Mouse (Mus musculus): ENCODE measurements around the gene Iyd. TPM values are rescaled to one million over a fixed set of nuclear protein-coding genes. Genes with fewer than 3 reads are reported as not detected.

Iyd gene
- total RNA-seq, 2 experiments from 2014 or later = not detected

DNA sequence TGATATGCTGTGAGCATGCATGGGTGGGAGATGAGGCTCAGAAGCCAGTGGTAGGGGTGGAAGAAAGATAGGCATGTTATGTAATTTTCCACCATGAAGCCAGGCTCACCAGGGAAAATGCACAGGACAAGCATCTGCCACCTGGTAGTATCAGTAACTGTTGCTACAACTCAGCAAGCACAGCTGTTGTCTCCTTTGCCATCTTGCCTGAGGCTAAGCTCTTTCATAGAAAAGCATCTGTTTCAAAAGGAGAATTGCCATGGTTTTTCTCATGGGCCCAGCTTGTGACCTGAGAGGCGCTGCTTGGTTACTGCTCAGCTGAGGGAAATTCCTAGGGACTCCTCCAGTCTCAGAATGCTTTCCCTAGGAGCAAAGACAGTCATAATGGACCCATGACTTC is 3.7 kb upstream of the Iyd start:
- ATAC-seq (ENCODE audit: poor library complexity, severe bottlenecking) = no peak

DNA sequence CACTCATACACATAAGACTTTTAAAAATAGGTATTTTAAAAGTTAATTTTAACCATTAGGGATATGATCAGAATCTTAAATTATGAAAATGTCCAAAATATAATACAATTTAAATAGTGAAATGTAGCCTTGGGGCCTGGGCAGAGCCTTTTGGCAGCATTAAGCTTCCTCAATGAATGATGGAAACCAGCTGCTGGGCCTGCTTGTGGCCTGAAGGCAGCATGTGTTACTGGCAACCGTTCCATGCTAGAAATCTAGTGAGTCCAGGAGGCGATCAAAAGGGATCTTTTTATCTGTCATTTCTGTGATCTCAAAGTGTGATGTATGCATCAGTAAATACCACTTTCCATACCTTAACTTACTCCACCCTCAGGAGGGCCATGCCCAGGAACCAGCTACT is 9.3 kb downstream of the Iyd start:
- no peak for ATAC-seq (ENCODE audit: poor library complexity, severe bottlenecking)

DNA sequence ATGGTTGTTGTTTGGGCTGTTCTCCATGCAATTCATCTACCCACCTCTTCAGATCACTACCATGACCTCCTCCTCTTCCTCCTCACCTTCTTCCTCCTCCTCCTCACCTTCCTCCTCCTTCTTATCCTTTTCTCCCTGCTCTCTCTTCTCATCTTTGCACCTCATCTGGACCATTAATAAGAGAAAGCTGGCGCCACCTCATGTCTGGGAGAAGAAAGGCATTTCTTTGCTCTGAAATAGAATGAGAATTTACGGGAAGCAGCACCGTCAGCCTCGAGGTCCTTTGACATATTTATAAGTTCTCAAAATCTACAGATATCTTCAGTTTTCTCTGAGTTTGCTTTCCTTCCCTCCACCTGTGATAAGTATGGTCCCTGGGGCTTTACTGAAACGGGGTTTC is 15.1 kb downstream of the Iyd start:
- ATAC-seq (ENCODE audit: poor library complexity, severe bottlenecking) = no peak

DNA sequence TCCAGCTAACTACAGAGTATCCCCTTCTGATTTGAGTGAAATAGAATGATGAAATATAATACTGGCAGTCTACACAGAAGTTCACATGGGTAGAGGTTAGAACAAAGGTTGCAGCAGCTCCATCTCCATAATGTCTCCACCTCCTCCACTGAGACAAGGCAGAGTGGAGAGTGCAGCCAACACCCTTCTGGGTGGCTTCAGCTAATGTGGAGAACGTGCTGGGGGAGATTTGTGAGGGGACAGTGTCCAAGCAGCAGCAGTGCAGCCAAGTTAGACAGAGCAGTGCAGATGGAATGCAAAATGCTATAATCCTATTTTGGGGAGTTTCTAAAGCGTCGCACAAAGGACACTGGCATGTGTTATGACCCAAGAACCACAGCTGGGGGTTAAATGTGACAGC is 16.5 kb downstream of the Iyd start:
- no peak for ATAC-seq (ENCODE audit: poor library complexity, severe bottlenecking)

DNA sequence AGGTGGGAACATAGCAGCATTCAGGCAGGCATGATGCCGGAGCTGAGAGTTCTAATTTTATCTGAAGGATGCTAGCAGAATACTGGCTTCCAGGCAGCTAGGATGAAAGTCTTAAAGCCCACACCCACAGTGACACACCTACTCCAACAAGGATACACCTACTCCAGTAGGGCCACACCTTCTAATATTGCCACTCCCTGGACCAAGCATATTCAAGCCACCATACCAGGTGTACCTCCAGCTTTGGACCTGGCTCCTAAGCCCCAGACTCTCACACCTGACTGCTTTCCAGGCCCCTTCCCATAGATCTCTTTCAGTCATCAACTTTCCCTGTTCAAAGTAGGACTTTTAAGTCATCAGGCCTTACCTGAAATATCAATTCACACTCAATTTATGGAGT is 19.1 kb downstream of the Iyd start:
- no peak for ATAC-seq (ENCODE audit: poor library complexity, severe bottlenecking)

DNA sequence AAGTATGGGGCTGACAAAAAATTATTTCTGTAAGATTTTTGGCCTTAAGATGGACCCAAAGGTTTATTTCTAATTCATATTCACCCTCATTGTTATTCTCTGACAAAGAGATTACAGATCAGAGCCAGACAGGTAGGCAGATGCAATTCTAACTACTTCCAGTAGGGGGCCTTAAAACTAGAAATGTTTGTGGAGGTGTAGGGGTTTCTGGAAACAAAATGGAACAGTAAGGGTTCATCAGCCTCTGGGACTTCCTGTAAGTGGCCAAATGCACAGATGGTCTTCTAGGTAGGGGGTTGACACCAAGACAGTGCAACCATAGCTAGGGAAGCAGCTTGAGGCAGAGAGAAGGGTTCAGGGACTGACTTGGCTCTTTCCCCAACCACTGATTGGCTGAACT is 22.1 kb downstream of the Iyd start:
- peak; percentile 59 for ATAC-seq (ENCODE audit: poor library complexity, severe bottlenecking)

DNA sequence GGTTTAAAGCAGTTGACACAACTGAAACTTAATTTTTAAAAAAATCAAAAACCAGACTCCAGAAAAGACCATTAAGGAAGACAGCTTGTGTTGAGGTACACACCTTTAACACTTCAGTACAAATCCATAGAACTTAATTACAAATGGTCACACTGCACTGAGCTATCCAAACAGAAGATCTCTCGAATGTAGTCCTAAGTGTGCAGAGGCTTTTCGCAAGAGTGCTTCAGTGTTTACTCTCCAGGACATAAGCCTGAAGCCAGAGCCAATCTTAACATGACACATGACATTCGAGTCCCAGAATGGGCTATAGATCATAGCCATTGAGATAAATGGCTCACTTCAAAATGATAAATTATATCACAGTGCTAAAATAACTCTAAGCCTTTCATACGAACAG is 25.1 kb downstream of the Iyd start:
- no peak for ATAC-seq (ENCODE audit: poor library complexity, severe bottlenecking)

DNA sequence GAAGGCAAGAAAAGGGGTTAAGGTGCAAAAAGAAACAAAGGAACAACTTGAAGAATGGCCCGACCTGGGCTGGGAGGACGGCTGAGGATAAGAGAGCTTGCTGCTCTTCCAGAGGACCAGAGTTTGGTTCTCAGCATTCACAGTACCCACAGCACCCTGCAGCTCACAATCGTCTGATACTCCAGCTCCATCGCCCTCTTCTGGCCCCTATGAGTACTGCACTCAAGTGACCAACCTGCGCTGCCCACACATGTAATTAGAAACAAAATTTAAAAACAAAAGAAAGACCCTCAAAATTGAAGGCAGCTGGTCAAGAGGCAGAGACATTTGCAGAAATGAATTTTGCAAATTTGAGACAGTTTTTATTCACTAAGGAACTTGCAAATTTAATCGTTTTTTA is 27.8 kb downstream of the Iyd start:
- no peak for ATAC-seq (ENCODE audit: poor library complexity, severe bottlenecking)

DNA sequence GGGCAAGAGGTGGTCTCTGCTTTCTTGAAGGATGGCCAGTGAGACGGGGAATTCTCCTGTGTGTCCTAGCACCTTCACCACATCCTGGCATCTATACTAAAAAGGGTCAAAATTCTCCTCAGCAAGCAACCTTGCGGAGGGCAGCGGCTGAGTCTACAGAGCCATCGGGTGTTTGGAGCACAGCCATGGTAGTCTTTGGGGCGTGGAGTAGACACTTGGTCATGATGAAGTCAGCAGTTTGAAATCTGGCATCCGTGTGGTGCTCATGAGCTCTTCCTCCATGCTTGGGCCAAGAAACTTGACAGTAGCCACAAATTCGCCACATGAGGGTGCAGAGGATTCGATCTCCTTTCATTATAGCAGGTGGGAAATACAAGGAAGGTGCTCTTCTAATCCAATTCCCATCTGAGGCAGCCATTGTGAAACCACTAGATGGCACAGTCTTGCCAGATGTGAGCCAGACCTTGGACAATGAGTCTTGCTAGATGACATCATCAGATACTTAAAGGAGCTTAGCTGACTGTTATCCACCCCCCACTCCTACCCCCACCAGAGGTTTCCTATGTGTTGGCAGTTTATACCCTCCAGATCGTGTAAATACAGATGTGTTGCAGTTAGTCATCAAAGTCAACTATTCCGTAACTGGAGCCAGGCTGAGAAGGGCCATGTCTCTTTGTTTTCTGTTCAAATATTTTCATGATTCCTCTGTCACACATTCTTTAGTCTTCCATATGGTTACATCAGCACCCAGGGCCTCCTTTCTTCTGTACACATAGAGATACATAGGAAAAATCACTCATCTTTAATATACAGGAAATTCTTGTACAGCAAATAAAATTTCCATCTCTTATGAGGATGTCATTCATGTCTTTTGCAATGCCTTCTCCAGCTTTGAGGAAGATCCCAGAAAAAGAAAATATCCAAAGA is 32.9 kb downstream of the Iyd start:
- ATAC-seq (ENCODE audit: poor library complexity, severe bottlenecking) = peak; percentile 78

DNA sequence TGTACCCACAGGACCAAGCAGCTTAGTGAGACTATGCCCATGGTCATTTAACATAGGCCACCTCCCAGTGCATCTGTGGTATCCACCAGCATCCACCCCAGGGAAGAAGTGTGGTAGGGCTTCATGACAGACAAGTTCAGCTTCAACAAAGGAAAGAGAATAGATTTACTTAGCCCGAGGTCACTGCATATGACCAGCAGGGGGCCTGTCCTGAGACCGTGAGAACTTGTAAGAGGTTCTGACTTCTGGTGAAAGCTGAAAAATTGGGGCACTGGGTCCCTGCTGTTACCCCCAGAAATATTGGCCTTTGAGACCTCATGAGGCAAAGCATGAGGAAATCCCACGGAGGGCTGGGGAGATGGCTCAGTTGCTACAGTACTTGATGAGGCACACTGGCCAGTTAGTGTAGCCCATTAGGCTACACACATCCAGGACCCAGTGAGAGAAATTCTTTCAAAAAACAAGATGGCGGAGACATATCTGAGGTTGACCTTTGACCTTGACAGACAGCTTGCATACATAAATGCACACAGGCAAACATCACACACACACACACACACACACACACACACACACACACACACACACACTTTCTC is 34.0 kb downstream of the Iyd start:
- ATAC-seq (ENCODE audit: poor library complexity, severe bottlenecking) = peak; percentile 67

DNA sequence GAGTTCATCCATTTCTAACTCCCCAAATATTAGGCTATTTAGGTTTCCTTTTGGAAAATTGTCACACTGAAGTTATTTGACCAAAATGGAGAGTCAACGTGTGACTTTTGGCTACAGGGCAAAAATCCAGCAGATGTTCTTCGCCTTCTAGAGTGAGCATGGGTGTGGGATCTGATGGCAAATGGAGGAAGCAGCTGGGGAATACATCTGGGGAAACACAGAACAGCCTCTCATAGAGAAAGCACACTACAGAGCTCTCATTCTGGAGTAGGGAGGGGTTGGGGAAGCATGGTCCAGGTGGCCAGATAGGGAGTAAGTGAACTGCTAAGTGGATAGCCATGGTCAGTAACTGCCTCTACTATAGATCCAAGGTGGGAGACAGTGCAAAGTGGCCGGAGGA is 50.6 kb downstream of the Iyd start:
- no peak for ATAC-seq (ENCODE audit: poor library complexity, severe bottlenecking)

DNA sequence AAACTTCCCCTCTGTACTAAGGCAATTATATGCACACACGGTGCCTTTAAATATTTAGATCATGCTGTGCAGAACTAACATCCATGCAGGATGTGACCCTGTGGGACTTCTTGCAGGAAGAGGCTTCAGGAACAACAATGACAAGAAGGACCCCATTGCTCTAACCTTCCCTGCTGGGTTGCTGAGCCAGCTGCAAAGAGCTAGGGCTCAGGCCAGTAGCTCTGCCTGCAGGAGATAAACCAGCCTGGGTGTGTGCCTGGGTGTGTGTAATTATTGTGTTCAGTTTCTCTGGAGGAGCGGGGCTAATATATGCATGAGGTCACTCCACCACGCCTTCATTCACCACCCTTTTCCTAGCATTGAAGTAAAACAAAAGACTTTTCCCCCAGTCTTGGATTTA is 51.8 kb downstream of the Iyd start:
- ATAC-seq (ENCODE audit: poor library complexity, severe bottlenecking) = no peak

DNA sequence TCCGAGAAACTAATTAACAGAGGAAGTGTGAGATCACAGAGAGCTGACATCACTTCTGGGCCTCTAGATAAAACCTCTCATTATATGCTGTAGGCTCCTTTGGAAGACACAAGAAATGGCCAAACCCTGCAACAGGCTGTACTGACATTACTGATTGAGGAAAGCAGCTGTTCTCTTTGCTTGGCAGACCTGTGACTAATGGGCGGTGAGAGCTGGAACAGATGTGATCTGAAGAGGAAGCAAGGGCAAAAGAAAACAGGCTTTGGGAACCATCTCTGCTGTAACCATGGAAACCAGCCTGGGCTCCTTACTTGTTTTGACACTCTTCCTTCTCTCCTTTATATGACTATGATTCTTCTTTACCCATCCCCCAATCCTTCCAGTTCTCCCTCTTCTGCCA is 56.7 kb downstream of the Iyd start:
- no peak for ATAC-seq (ENCODE audit: poor library complexity, severe bottlenecking)

DNA sequence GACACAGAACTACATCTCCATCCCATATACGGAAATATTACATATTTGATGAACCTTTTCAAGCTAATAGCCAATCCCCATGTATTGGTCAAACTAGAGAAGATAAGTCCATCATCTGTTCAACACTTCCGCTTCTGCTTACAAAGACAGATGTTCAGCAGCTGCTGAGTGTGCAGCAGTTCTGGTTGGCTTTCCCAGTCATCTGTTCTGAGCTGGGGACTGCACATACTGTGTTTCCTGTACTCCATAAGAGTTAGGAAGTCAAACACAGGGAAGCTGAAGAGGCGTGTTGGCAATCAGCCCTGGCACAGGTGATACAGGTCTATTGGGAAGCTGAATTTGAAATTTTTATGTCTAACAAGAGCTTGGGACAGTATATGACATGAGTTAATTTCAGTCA is 57.7 kb downstream of the Iyd start:
- ATAC-seq (ENCODE audit: poor library complexity, severe bottlenecking) = no peak

Other genes with a start within 250 kb of the Iyd start
- 0.13 TPM in 1 of 2 replicates, not detected in the other for gene Ppp1r14c, start 174.2 kb upstream of the Iyd start, total RNA-seq (2015)
- gene Ppp1r14c, start 174.2 kb upstream of the Iyd start, total RNA-seq (2017) = not detected in 2 replicates
- gene Plekhg1, start 200.1 kb downstream of the Iyd start, total RNA-seq (2015) = 17.3 and 20.8 TPM in 2 replicates
- gene Plekhg1, start 200.1 kb downstream of the Iyd start, total RNA-seq (2017) = 15.8 and 16.3 TPM in 2 replicates